Mouse (Mus musculus) bone marrow macrophage, adult 2 months (primary cell): Measurements from ENCODE around the gene Ulk4.

Experiments
- CTCF ChIP-seq: IDR thresholded peaks from 2 replicates; pipeline ENCODE4 v1.5.1; 2012; ENCODE audit warnings: low read depth, mild to moderate bottlenecking, low read length, moderate library complexity
- POLR2A ChIP-seq: IDR thresholded peaks from 2 replicates; pipeline ENCODE4 v1.6.1; 2012; ENCODE audit warnings: mild to moderate bottlenecking, low read depth, low read length, borderline replicate concordance

DNA sequence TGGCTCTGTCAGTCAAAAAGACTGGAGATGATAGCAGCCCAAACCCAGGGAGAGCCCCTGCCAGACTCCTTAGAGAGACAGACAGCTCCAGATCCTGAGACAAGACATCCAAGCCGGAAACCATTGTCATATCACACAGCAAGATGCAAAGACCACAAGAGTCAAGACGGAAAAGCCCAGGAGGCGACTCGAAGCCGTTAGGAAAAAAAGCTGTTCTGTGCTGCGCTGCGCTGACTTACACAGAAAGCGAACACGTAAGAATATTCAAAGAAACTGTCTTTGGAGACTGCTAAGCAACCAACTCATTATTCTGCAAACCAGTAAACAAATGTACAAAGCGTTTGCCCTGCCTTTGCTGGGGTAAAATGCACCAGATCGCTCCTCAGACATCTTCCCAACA is 101.8 kb downstream of the Ulk4 start:
- no peak for TF ChIP-seq CTCF
- TF ChIP-seq POLR2A: no peak
